Mouse (Mus musculus): ENCODE results near the gene Lrrn4cl. TPM values are rescaled to one million over a fixed set of nuclear protein-coding genes. Genes with fewer than 3 reads are reported as not detected.
"Not testable (repeated sequence)": the region's sequence is repeated elsewhere in the genome, so short reads cannot be mapped to it uniquely, and the experiment has no call there.

Gene Lrrn4cl
- polyA plus RNA-seq, 1 experiment from 2014 or later: 0.60 TPM

DNA sequence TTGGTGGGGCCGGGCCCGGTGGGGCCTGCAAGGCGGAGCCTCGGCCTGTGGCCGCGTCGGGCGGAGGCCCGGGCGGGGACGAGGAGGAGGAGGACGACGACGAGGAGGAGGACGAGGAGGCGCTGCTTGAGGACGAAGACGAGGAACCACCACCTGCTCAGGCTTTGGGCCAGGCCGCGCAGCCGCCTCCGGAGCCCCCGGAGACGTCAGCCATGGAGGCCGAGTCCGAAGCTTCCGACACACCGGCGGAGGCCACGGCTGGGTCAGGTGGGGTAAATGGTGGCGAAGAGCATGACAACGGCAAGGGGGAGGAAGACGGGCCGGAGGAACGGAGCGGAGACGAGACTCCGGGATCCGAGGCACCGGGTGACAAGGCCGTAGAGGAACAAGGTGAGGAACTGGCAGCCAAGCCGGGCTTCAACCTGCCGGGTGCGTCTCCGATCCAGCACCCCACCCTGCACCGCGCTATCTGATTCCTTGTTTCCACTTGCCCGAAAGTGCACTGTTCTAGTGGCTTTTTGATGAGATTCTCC, 30.1 kb upstream of the Lrrn4cl start:
- Histone ChIP-seq H3K4me2 (peak overlapping the region; percentile 98), H3K36me3 (replicated peaks) (peaks cover 40% of the 10 kb centered on the region), H3K4me3 (replicated peaks) (peak overlapping the region; percentile 99), H3K9ac (peak overlapping the region; percentile 98), H3K27ac (peak overlapping the region; percentile 100), H3K27me3 (no peaks in the 10 kb centered on the region), H3K4me1 (peaks cover 52% of the 10 kb centered on the region), H3K9me3 (no peaks in the 10 kb centered on the region)
- peak; percentile 22; the same call in 1 of the 2 replicates for ATAC-seq (ENCODE audit: low FRiP score)
- WGBS: under 1% methylated on average over 48 of the region's 48 CpGs

DNA sequence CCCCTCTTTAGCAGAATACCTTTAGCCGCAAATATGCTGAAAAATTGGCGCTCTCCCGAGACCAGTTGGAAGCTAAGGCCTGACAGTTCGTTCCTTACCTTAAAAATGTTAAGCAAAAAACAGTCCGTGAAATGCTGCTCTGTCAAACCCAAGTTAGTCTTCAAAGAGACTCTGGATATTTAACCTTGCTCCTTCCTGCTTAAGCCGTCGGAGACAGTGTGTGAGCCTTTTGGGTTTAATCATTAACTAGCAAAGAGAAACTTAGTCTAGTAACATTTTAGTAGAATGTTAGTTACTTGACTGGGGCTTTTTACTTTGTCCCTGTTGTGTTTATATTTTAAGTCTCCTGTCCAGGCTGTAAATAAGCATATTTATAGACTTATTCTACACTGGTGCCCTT, 29.4 kb upstream of the Lrrn4cl start:
- Histone ChIP-seq H3K4me1 (peaks cover 46% of the 10 kb centered on the region), H3K36me3 (replicated peaks) (peaks cover 41% of the 10 kb centered on the region), H3K27ac (peak overlapping the region; percentile 100; the same call in 1 of the 2 replicates), H3K9me3 (no peaks in the 10 kb centered on the region), H3K9ac (peak overlapping the region; percentile 98), H3K27me3 (no peaks in the 10 kb centered on the region), H3K4me2 (peak overlapping the region; percentile 98), H3K4me3 (replicated peaks) (peak overlapping the region; percentile 99)
- no peak for ATAC-seq (ENCODE audit: low FRiP score)
- 3% methylated on average over 7 of the region's 7 CpGs for WGBS

DNA sequence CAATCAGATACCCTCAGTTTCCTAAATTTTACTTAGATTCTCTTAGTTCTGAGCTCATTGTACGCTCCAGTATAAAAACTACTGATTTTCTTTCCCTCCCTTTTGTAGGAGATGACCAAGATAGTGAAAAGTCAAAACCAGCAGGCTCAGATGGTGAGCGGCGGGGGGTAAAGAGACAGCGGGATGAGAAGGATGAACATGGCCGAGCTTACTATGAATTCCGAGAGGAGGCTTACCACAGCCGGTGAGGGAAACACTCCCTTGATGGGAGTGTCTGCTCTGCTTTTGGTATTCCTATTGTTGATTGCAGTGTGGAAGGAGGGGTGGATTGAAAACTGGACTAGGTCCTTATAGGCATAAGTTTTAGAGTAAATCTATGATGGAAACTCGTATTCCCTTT, 27.9 kb upstream of the Lrrn4cl start:
- WGBS: 73% methylated on average over 8 of the region's 8 CpGs
- Histone ChIP-seq H3K36me3 (replicated peaks) (peaks cover 51% of the 10 kb centered on the region), H3K27ac (no peak overlapping the region), H3K4me2 (peak overlapping the region; percentile 98), H3K9me3 (no peaks in the 10 kb centered on the region), H3K4me3 (replicated peaks) (peak overlapping the region; percentile 99), H3K9ac (peak overlapping the region; percentile 98; the same call in 1 of the 2 replicates), H3K27me3 (no peaks in the 10 kb centered on the region), H3K4me1 (peaks cover 31% of the 10 kb centered on the region)
- ATAC-seq (ENCODE audit: low FRiP score): no peak

DNA sequence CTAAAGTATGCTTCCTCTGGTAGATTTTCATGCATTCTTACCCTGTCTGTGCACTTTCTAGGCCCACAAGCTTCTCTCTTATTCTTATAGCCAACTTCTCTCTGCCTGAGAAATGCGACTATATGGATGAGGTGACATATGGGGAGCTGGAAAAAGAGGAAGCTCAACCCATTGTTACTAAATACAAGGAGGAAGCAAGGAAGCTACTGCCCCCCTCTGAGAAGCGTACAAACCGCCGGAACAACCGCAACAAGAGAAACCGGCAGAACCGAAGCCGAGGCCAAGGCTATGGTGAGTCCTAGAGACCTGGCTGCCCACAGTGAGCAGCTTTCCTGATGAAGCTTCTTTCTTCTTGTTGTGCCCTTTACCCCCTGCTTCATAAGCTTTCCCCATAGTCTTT, 20.9 kb upstream of the Lrrn4cl start, which contains the start of gene AC129217.1:
AC129217.1 (plus strand) TSS at position 114 of the 400 bp plus-strand sequence.
- WGBS: 93% methylated on average over 8 of the region's 8 CpGs
- H3K27me3 ChIP-seq: no peaks in the 10 kb centered on the region
- no peak for ATAC-seq (ENCODE audit: low FRiP score)

DNA sequence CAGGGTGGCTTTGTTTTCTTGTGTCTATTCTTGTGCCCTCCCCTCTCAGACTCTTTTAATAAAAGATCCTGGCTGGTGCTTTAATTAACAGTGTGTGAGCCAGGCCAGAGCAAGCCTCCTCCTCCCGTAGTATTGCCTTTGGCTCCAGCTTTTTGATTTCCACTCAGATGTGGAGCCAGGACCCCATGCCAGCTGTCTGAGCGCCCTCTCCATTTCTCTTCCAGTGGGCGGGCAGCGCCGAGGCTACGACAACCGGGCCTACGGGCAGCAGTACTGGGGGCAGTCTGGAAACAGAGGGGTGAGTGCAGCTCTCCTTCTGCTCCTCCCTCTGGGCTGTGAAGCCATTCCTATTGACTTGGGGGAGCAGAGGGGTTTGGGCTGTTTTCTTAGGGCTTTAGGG, 19.9 kb upstream of the Lrrn4cl start:
- Histone ChIP-seq H3K9me3 (no peaks in the 10 kb centered on the region), H3K27me3 (no peaks in the 10 kb centered on the region), H3K4me3 (replicated peaks) (no peak overlapping the region)

More for the DNA sequence above, 20.9 kb upstream of the Lrrn4cl start, which contains the start of gene AC129217.1:
- Histone ChIP-seq H3K4me2 (no peak within 1 kb of the TSS), H3K9ac (no peak within 1 kb of the TSS), H3K36me3 (replicated peaks) (peaks cover 99% of the 10 kb centered on the region), H3K27ac (no peak within 1 kb of the TSS), H3K4me3 (replicated peaks) (no peak within 1 kb of the TSS), H3K9me3 (no peaks in the 10 kb centered on the region), H3K4me1 (no peaks in the 10 kb centered on the region)

DNA sequence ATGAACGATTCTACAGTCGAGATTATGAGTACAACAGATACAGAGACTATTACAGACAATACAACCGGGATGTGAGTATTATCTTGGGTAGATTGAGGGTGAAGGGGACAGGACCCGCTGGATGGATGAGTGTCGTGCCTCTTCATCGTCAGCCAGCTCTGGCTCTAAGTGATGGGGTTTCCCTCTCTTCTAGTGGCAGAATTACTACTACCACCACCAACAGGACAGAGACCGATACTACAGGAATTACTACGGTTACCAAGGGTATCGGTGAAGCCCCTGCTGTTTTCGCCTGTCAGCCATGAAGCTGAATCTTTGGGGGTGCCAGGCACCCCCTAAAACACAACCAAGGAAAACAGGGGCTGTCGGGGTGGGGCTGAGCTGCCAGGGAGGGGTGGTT, 19.3 kb upstream of the Lrrn4cl start:
- WGBS: 84% methylated on average over 11 of the region's 11 CpGs
- Histone ChIP-seq H3K4me2 (no peak overlapping the region), H3K27ac (no peak overlapping the region), H3K9me3 (no peaks in the 10 kb centered on the region), H3K27me3 (no peaks in the 10 kb centered on the region), H3K36me3 (replicated peaks) (peaks cover 93% of the 10 kb centered on the region), H3K9ac (no peak overlapping the region), H3K4me1 (no peaks in the 10 kb centered on the region), H3K4me3 (replicated peaks) (no peak overlapping the region)
- ATAC-seq (ENCODE audit: low FRiP score): no peak

More for the DNA sequence above, 19.9 kb upstream of the Lrrn4cl start:
- 91% methylated on average over 8 of the region's 8 CpGs for WGBS
- no peak overlapping the region for H3K27ac ChIP-seq
- no peaks in the 10 kb centered on the region for H3K4me1 ChIP-seq
- no peak overlapping the region for H3K9ac ChIP-seq
- peaks cover 94% of the 10 kb centered on the region for H3K36me3 ChIP-seq (replicated peaks)
- no peak overlapping the region for H3K4me2 ChIP-seq
- ATAC-seq (ENCODE audit: low FRiP score): no peak

DNA sequence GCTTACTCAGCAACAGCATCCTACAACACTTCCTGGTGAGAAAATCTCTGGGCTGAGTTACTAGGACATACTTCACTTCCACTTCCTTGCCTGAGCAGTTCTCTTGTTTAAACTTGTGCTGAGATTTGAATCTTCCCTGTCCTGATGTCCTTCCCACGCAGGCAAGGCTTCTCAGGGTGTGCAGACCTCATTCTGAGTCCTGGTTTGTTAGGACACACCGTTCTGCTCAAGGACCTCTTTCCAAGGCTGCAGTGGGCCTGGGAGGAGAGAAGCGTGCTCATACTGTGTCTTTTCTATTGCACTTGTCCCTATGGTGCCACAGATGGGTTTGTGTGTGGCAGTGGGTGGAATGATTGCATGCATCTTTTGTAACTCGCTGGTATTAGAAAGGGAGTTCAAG, 17.6 kb upstream of the Lrrn4cl start:
- WGBS: 89% methylated on average over 4 of the region's 4 CpGs
- no peak overlapping the region for H3K9ac ChIP-seq
- peaks cover 4% of the 10 kb centered on the region for H3K4me1 ChIP-seq
- no peak for ATAC-seq (ENCODE audit: low FRiP score)
- H3K36me3 ChIP-seq (replicated peaks): peaks cover 77% of the 10 kb centered on the region
- no peak overlapping the region for H3K4me3 ChIP-seq (replicated peaks)
- no peaks in the 10 kb centered on the region for H3K27me3 ChIP-seq
- H3K9me3 ChIP-seq: no peaks in the 10 kb centered on the region
- H3K27ac ChIP-seq: no peak overlapping the region
- H3K4me2 ChIP-seq: no peak overlapping the region

DNA sequence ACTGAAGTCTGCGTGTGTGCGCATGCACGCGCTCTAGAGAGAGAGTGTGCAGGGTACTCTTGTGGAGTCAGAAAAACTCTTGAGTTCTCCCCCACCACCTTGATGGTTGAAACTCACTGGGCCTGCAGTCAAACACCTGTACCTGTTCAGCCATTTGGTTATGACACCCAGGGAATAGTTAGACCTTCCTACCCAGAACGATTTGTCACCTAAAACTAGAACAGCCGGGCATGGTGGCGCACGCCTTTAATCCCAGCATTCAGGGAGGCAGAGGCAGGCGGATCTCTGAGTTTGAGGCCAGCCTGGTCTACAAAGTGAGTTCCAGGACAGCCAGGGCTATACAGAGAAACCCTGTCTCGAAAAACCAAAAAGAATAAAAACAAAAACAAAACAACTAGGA, 14.2 kb upstream of the Lrrn4cl start:
- not testable (repeated sequence) for ATAC-seq (ENCODE audit: low FRiP score); H3K4me3 ChIP-seq (replicated peaks); H3K9me3 ChIP-seq; H3K27me3 ChIP-seq; H3K9ac ChIP-seq; H3K4me2 ChIP-seq
- H3K27ac ChIP-seq: peak overlapping the region; percentile 97
- peaks cover 44% of the 10 kb centered on the region for H3K36me3 ChIP-seq (replicated peaks)
- 98% methylated on average over 10 of the region's 10 CpGs for WGBS
- H3K4me1 ChIP-seq: peaks cover 36% of the 10 kb centered on the region

DNA sequence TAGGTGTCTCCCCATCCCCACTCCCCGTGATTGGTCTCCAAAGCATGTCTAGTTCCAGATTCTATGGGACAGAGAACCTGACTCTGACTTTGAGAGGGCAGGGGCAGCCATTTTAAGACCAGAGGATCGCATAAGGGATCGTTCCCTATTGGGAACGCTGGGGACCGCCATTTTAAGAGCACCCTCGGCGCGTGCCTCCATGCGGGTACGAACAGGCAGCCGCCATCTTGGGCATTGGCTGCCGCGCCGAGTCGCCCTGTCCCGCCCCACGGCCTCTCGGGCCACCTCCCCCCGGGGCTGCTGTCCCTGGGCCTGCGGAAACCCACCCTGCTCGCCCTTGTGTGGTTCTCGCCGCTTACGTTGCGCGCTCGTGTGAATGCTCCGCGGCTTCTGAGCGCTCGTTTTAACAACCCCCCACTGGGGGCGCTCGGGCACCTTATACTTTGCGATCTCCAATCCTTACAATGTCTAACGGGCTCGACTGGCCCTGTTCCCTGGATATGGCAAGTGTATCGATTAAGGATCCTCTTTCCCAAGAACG, 13.2 kb upstream of the Lrrn4cl start, which contains the start of gene Bscl2:
Bscl2 (plus strand) TSS at position 217 of the 541 bp plus-strand sequence.
- peaks cover 34% of the 10 kb centered on the region for H3K36me3 ChIP-seq (replicated peaks)
- peak within 1 kb of the TSS; percentile 84 for H3K4me2 ChIP-seq
- peak within 1 kb of the TSS; percentile 47 for H3K4me3 ChIP-seq (replicated peaks)
- H3K27ac ChIP-seq: peak within 1 kb of the TSS; percentile 97
- H3K27me3 ChIP-seq: no peaks in the 10 kb centered on the region
- no peaks in the 10 kb centered on the region for H3K9me3 ChIP-seq
- ATAC-seq (ENCODE audit: low FRiP score): peak; percentile 74
- H3K4me1 ChIP-seq: peaks cover 36% of the 10 kb centered on the region
- under 1% methylated on average over 38 of the region's 38 CpGs for WGBS
- H3K9ac ChIP-seq: peak within 1 kb of the TSS; percentile 70

DNA sequence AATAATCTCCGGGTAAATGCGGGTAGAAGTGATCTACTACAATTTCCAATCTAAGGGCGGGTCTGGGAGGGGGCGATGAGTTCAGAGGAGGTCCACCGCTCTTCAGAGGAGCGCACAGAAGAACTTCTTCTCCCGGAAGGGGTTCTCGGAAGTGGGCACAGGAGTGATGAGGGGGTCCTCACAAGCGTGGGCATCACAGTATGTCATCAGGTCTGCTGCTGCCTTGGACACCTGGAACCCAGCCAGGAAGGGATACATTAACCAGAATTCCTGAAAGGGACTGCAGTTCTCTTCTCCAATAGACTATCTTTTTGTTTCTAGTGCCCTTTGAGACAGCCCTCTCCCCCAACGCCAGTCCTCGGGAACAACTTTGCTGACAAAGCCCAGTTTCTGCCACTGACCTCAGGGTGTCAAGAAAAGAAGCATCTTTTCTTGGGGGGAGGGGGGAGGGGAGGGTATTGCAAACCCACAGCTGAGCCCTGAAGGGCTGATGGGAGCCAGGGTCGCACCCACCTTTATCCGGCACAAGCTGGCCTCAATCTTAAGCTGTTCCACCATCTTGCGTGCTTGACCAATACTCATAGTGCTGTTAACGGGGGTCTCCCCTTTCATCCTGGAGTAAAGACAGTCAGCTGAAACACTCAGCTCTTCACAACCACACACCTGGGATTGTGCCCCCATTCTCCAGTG, 12.4 kb upstream of the Lrrn4cl start:
- ATAC-seq (ENCODE audit: low FRiP score): peak; percentile 10; the same call in 1 of the 2 replicates

DNA sequence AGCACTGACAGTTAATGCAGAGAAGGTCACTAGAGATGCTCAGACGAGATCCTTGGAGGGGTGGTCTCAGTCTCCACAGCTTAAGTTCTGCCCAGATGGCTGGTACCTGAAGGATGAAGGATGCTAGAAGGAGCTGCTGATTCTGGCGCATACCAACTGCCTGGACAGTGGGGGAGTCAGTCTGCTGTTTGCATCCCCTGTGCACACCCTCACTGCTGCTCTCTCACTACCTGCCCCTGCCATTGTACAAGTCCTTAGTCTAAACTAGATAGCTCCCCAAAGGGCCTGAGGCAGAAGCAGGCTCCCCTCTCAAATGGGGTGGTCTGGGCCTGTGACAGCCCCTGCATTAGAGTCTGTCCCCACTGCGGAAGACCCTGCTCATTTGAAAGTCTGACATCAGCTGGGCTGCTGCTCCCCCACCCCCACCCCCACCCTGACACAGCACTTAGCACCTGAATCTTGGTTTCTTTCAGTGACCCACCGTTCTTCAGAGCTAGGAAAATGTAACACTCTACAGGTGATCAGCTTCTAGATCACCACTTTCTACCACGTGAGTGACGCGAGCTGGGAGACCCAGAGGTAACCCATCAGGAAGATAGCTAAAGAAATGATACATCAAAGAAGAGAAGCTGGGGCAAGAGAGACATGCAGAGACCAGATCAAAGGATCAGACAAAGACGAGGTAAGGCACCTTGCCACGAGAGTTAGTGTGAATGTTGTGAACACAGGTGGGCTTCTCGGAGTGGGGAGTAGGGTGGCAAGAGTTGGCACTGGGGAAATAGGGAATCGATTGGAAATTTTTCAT, 11.3 kb upstream of the Lrrn4cl start, which contains the start of gene Gng3:
Gng3 (minus strand) TSS at position 92 of the 805 bp plus-strand sequence.
- WGBS: 33% methylated on average over 11 of the region's 11 CpGs
- peak; percentile 82 for ATAC-seq (ENCODE audit: low FRiP score)
- Histone ChIP-seq H3K9me3 (no peaks in the 10 kb centered on the region), H3K4me3 (replicated peaks) (peak within 1 kb of the TSS; percentile 47), H3K9ac (peak within 1 kb of the TSS; percentile 70), H3K27me3 (no peaks in the 10 kb centered on the region), H3K4me2 (peak within 1 kb of the TSS; percentile 84), H3K36me3 (replicated peaks) (peaks cover 22% of the 10 kb centered on the region), H3K4me1 (peaks cover 36% of the 10 kb centered on the region), H3K27ac (peak within 1 kb of the TSS; percentile 97)

More for the DNA sequence above, 12.4 kb upstream of the Lrrn4cl start:
- Histone ChIP-seq H3K9ac (peak overlapping the region; percentile 70), H3K4me3 (replicated peaks) (peak overlapping the region; percentile 47), H3K4me1 (peaks cover 36% of the 10 kb centered on the region), H3K9me3 (no peaks in the 10 kb centered on the region), H3K27me3 (no peaks in the 10 kb centered on the region), H3K27ac (peak overlapping the region; percentile 97), H3K36me3 (replicated peaks) (peaks cover 33% of the 10 kb centered on the region), H3K4me2 (peak overlapping the region; percentile 84)
- 15% methylated on average over 15 of the region's 15 CpGs for WGBS
